Mouse (Mus musculus): ENCODE data around the gene Ccdc121.

DNA sequence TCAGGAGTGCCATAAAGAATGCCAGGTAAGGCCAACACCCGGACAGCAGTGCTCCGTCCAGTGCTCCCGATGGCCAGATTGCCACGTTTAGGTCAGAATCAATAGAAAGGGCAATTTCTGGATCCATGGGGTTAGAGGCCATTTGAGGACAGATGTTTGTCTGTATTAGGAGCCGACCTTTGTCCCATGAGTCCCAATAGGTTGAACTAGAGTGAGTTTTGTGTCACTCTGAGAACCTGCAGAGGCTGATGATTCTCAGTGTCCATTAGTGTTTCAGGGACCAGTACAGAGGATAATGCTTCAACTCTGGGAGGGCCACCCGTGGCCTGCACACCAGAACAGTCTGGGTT is 44.0 kb downstream of the Ccdc121 start:
- TF ChIP-seq CTCF (IDR thresholded peaks at IDR 0.05; ENCODE audit: low read depth, low read length), result no peak
- no peak for TF ChIP-seq POLR2A (IDR thresholded peaks at IDR 0.05; ENCODE audit: borderline replicate concordance, low read depth, low read length)

Measured in bone marrow macrophage, adult 2 months (primary cell).